Mouse (Mus musculus) megakaryocyte, embryonic 14.5 days (primary cell): ENCODE results near the gene Cyb561. TPM values are rescaled to one million over a fixed set of nuclear protein-coding genes. Genes with fewer than 3 reads are reported as not detected.

Source experiments
- H3K27me3 ChIP-seq: replicated peaks from 2 replicates; pipeline ENCODE3; 2012; ENCODE audit warnings: inconsistent platforms
- H3K36me3 ChIP-seq: replicated peaks from 2 replicates; pipeline ENCODE3; 2012; ENCODE audit warnings: low read length, inconsistent platforms, mixed read lengths
- H3K4me1 ChIP-seq: 2 replicates; pipeline ENCODE4 v1.6.1; 2012; ENCODE audit warnings: inconsistent platforms
- H3K4me3 ChIP-seq: replicated peaks from 2 replicates; pipeline ENCODE3; 2012; ENCODE audit warnings: moderate library complexity, mild to moderate bottlenecking, inconsistent platforms
- H3K9me3 ChIP-seq: 2 replicates; pipeline ENCODE4 v1.6.1; 2012; ENCODE audit warnings: inconsistent platforms
- FLI1 ChIP-seq: IDR thresholded peaks from 2 replicates; pipeline ENCODE4 v1.6.1; 2012; ENCODE audit warnings: low read length, inconsistent platforms, mixed read lengths
- GATA1 ChIP-seq: IDR thresholded peaks from 3 replicates; pipeline ENCODE4 v1.6.1; 2012; ENCODE audit warnings: mixed read lengths, low read length, inconsistent platforms, borderline replicate concordance
- polyA plus RNA-seq: library from polyadenylated mRNA; stranded (reverse); fragments of >175 nt; gene quantifications from 2 replicates; pipeline ENCODE4 v1.2.3, GENCODE M21; 2012; ENCODE audit warnings: low replicate concordance; ENCODE audit not compliant: insufficient read depth

Gene Cyb561
- polyA plus RNA-seq, 1 experiment = not detected

- no peaks in the 10 kb centered on the region for H3K9me3 ChIP-seq
- H3K27me3 ChIP-seq = peaks cover 95% of the 10 kb centered on the region
- no peak overlapping the region for H3K4me3 ChIP-seq
- TF ChIP-seq GATA1 (no peak), FLI1 (no peak)
- no peaks in the 10 kb centered on the region for H3K4me1 ChIP-seq
- H3K36me3 ChIP-seq = no peaks in the 10 kb centered on the region
Observed at GRCm38 (mm10) chr11:105975636-105976035, 22.5 kb upstream of the Cyb561 start.

GRCm38 (mm10) chr11:105975050-105975449 lies 21.9 kb upstream of the Cyb561 start:
- no peak overlapping the region for H3K4me3 ChIP-seq
- H3K36me3 ChIP-seq = no peaks in the 10 kb centered on the region
- TF ChIP-seq GATA1 = no peak
- TF ChIP-seq FLI1 = no peak
- peaks cover 96% of the 10 kb centered on the region for H3K27me3 ChIP-seq
- no peaks in the 10 kb centered on the region for H3K4me1 ChIP-seq
- no peaks in the 10 kb centered on the region for H3K9me3 ChIP-seq

- no peak overlapping the region for H3K4me3 ChIP-seq
- H3K9me3 ChIP-seq = no peaks in the 10 kb centered on the region
- H3K36me3 ChIP-seq = no peaks in the 10 kb centered on the region
- no peak for TF ChIP-seq FLI1
- TF ChIP-seq GATA1 = no peak
- H3K4me1 ChIP-seq = no peaks in the 10 kb centered on the region
- peaks cover 96% of the 10 kb centered on the region for H3K27me3 ChIP-seq
Observed at GRCm38 (mm10) chr11:105974593-105974992, 21.5 kb upstream of the Cyb561 start.

- H3K36me3 ChIP-seq = no peaks in the 10 kb centered on the region
- H3K9me3 ChIP-seq = peaks cover 2% of the 10 kb centered on the region; the same call in 1 of the 2 replicates
- no peak for TF ChIP-seq FLI1
- TF ChIP-seq GATA1 = no peak
- H3K4me3 ChIP-seq = no peak overlapping the region
- H3K4me1 ChIP-seq = peaks cover 13% of the 10 kb centered on the region
- H3K27me3 ChIP-seq = peaks cover 94% of the 10 kb centered on the region
Observed at GRCm38 (mm10) chr11:105969516-105969915, 16.4 kb upstream of the Cyb561 start.

- Histone ChIP-seq H3K36me3 (no peaks in the 10 kb centered on the region), H3K27me3 (peaks cover 94% of the 10 kb centered on the region), H3K9me3 (peaks cover 2% of the 10 kb centered on the region; the same call in 1 of the 2 replicates), H3K4me1 (peaks cover 13% of the 10 kb centered on the region), H3K4me3 (no peak overlapping the region)
- no peak for TF ChIP-seq GATA1
- no peak for TF ChIP-seq FLI1
Observed at GRCm38 (mm10) chr11:105968948-105969347, 15.8 kb upstream of the Cyb561 start.

- Histone ChIP-seq H3K4me3 (peak within 1 kb of the TSS; percentile 87), H3K36me3 (no peaks in the 10 kb centered on the region), H3K4me1 (peaks cover 13% of the 10 kb centered on the region), H3K27me3 (peaks cover 92% of the 10 kb centered on the region), H3K9me3 (peaks cover 2% of the 10 kb centered on the region; the same call in 1 of the 2 replicates)
- TF ChIP-seq FLI1 = no peak
- TF ChIP-seq GATA1 = no peak
Observed at GRCm38 (mm10) chr11:105967741-105968574, 14.8 kb upstream of the Cyb561 start, which contains the start of gene Ace. Ace (plus strand) TSS chr11:105967945.

- peaks cover 13% of the 10 kb centered on the region for H3K4me1 ChIP-seq
- no peaks in the 10 kb centered on the region for H3K36me3 ChIP-seq
- no peak for TF ChIP-seq FLI1
- no peak for TF ChIP-seq GATA1
- peaks cover 2% of the 10 kb centered on the region; the same call in 1 of the 2 replicates for H3K9me3 ChIP-seq
- H3K27me3 ChIP-seq = peaks cover 91% of the 10 kb centered on the region
- H3K4me3 ChIP-seq = no peak overlapping the region
Observed at GRCm38 (mm10) chr11:105966288-105966687, 13.2 kb upstream of the Cyb561 start.

- Histone ChIP-seq H3K36me3 (no peaks in the 10 kb centered on the region), H3K4me1 (peaks cover 22% of the 10 kb centered on the region), H3K4me3 (no peak overlapping the region), H3K27me3 (peaks cover 87% of the 10 kb centered on the region), H3K9me3 (peaks cover 2% of the 10 kb centered on the region; the same call in 1 of the 2 replicates)
- TF ChIP-seq FLI1 (no peak), GATA1 (no peak)
Observed at GRCm38 (mm10) chr11:105964691-105965090, 11.6 kb upstream of the Cyb561 start.

- H3K36me3 ChIP-seq = no peaks in the 10 kb centered on the region
- H3K27me3 ChIP-seq = peaks cover 76% of the 10 kb centered on the region
- peak overlapping the region; percentile 80 for H3K4me3 ChIP-seq
- H3K9me3 ChIP-seq = no peaks in the 10 kb centered on the region
- H3K4me1 ChIP-seq = peaks cover 24% of the 10 kb centered on the region
- no peak for TF ChIP-seq FLI1
- TF ChIP-seq GATA1 = no peak
Observed at GRCm38 (mm10) chr11:105959355-105959754, 6.2 kb upstream of the Cyb561 start.

- TF ChIP-seq FLI1 (no peak), GATA1 (no peak)
- Histone ChIP-seq H3K36me3 (no peaks in the 10 kb centered on the region), H3K9me3 (no peaks in the 10 kb centered on the region), H3K27me3 (peaks cover 76% of the 10 kb centered on the region), H3K4me3 (no peak overlapping the region), H3K4me1 (peaks cover 24% of the 10 kb centered on the region)
Observed at GRCm38 (mm10) chr11:105958566-105958965, 5.4 kb upstream of the Cyb561 start.
